Mouse (Mus musculus): ENCODE measurements around the gene Acot4. TPM values are rescaled to one million over a fixed set of nuclear protein-coding genes. Genes with fewer than 3 reads are reported as not detected.
"Not testable (repeated sequence)": the region's sequence is repeated elsewhere in the genome, so short reads cannot be mapped to it uniquely, and the experiment has no call there.

Acot4 gene
- polyA plus RNA-seq, 1 experiment from 2014 or later: 0.11 TPM

DNA sequence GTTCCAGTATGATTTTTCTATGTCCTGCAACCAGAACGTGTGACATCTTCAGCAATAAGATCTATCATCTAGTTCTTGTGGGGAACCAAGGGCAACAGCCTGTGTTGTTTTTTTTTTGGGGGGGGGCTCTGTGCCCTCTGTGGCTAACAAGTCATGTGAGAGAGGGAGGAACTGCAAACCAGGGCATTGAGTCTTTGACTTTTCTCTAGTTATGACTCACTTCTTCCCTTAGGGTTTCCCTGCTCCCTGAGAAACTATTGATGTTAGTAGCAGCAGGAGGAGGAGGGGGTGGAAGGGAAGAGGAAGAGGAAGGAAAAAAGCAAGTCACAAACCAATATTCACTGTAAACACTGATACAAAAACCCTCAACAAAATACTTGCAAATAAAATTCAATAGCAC is 34.3 kb upstream of the Acot4 start:
- ATAC-seq (ENCODE audit: insufficient read depth): no peak
- H3K4me1 ChIP-seq (ENCODE audit: insufficient read depth): 0 out of 2 replicates have a peak, but pooled peaks cover under 1% of the 10 kb centered on the region
- H3K9ac ChIP-seq: no peak overlapping the region
- no peak for TF ChIP-seq CTCF (IDR thresholded peaks at IDR 0.05; ENCODE audit: low read depth)
- H3K4me3 ChIP-seq (ENCODE audit: low read depth, low read length): no peak overlapping the region
- H3K9me3 ChIP-seq (ENCODE audit: low read depth, low read length): peaks cover 6% of the 10 kb centered on the region; the same call in 1 of the 2 replicates
- no peak overlapping the region for H3K27ac ChIP-seq (ENCODE audit: low read depth)
- no peak overlapping the region for H3K4me2 ChIP-seq
- no peak for DNase-seq
- WGBS: 75% methylated on average over 1 of the region's 1 CpGs
- H3K27me3 ChIP-seq (ENCODE audit: insufficient read depth, low read length): no peaks in the 10 kb centered on the region
- H3K36me3 ChIP-seq (ENCODE audit: insufficient read depth): no peaks in the 10 kb centered on the region

DNA sequence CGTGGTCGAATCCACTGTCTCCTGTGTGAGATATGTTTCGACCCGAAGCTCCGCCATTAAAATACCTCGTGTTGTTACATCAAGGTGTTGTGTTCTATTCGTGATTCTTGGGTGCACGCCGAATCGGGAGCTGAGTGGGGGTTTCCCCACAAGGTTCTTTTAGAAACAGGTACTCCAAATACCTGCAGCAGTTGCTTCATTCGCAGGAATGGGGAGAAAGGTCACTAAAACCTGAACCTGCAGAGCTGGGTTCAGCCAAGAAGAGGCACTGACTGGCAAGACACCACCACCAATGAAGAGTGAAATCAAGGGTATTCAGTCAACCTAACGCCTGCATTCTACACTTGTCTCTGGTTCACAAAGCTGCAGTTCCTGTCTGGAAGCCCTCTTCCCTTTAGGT is 29.9 kb upstream of the Acot4 start:
- Histone ChIP-seq H3K27ac (ENCODE audit: low read depth) (peak overlapping the region; percentile 83; the same call in 1 of the 2 replicates), H3K4me2 (no peak overlapping the region; the same call in 1 of the 2 replicates)
- 80% methylated on average over 12 of the region's 12 CpGs for WGBS

DNA sequence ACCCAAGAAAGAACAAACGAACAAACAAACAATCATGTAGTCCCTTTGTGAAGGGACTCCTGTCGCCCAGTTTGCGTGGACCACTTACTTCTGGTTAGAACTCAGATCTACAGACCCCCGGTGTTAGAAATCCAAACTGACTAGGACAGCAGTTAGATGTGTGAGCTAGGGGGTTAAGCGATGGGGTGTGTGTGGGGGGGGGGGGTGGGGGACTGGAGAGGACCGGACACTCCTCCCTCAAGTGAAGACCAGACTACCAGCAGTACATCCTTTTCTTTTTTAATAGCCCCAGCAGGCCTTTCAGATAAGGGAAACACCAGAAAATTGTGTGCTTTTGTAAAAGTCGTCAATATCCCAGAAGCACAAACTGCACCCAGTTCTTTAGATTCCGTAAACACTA is 29.4 kb upstream of the Acot4 start:
- Histone ChIP-seq H3K27ac (ENCODE audit: low read depth) (peak overlapping the region; percentile 83), H3K9ac (peak overlapping the region; percentile 59), H3K36me3 (ENCODE audit: insufficient read depth) (no peaks in the 10 kb centered on the region), H3K4me1 (ENCODE audit: insufficient read depth) (peaks cover 11% of the 10 kb centered on the region), H3K27me3 (ENCODE audit: insufficient read depth, low read length) (no peaks in the 10 kb centered on the region), H3K4me2 (peak overlapping the region; percentile 62), H3K9me3 (ENCODE audit: low read depth, low read length) (no peaks in the 10 kb centered on the region), H3K4me3 (ENCODE audit: low read depth, low read length) (peak overlapping the region; percentile 47)
- no peak for ATAC-seq (ENCODE audit: insufficient read depth)
- DNase-seq: no peak
- TF ChIP-seq CTCF (IDR thresholded peaks at IDR 0.05; ENCODE audit: low read depth): no peak
- 45% methylated on average over 8 of the region's 8 CpGs for WGBS

More for the DNA sequence above, 29.9 kb upstream of the Acot4 start:
- DNase-seq: no peak
- Histone ChIP-seq H3K36me3 (ENCODE audit: insufficient read depth) (no peaks in the 10 kb centered on the region), H3K9ac (no peak overlapping the region; the same call in 1 of the 2 replicates), H3K27me3 (ENCODE audit: insufficient read depth, low read length) (no peaks in the 10 kb centered on the region), H3K9me3 (ENCODE audit: low read depth, low read length) (no peaks in the 10 kb centered on the region), H3K4me3 (ENCODE audit: low read depth, low read length) (no peak overlapping the region), H3K4me1 (ENCODE audit: insufficient read depth) (peaks cover 11% of the 10 kb centered on the region)
- TF ChIP-seq CTCF (IDR thresholded peaks at IDR 0.05; ENCODE audit: low read depth): no peak
- no peak for ATAC-seq (ENCODE audit: insufficient read depth)

DNA sequence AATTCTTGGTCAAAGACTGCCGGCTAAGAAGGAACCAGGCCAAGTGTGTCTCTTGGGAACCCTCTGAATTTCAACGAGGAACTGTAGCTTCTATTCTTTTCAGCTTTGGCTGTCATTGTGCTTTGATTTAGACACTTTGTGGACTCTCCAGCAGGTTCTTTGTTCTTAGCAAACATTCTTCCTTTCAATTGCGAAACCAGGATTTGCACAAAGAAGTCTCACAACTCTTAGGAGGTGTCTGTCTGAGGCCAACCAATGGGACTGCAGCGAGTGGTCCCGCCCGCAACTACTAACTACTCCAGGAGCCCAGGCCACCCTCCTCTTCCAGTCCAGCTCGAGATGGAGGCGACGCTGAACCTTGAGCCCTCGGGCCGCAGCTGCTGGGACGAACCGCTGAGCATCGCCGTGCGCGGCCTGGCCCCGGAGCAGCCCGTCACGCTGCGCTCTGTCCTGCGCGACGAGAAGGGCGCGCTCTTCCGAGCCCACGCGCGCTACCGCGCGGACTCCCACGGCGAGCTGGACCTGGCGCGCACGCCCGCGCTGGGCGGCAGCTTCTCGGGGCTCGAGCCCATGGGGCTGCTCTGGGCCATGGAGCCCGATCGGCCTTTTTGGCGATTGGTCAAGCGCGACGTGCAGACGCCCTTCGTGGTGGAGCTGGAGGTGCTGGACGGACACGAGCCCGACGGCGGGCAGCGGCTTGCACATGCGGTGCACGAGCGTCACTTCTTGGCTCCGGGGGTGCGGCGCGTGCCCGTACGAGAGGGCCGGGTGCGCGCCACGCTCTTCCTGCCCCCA is 28.8 kb upstream of the Acot4 start, which contains the start of gene Acot1:
TSS of gene Acot1 (plus strand) at position 320 of the 795 bp plus-strand sequence.
- H3K27me3 ChIP-seq (ENCODE audit: insufficient read depth, low read length); H3K36me3 ChIP-seq (ENCODE audit: insufficient read depth); H3K9me3 ChIP-seq (ENCODE audit: low read depth, low read length): not testable (repeated sequence)
- peak within 1 kb of the TSS; percentile 59 for H3K9ac ChIP-seq
- DNase-seq (peak; percentile 91), ATAC-seq (ENCODE audit: insufficient read depth) (peak; percentile 98)
- peaks cover 11% of the 10 kb centered on the region for H3K4me1 ChIP-seq (ENCODE audit: insufficient read depth)
- H3K4me2 ChIP-seq: peak within 1 kb of the TSS; percentile 62
- peak within 1 kb of the TSS; percentile 83 for H3K27ac ChIP-seq (ENCODE audit: low read depth)
- H3K4me3 ChIP-seq (ENCODE audit: low read depth, low read length): peak within 1 kb of the TSS; percentile 47
- under 1% methylated on average over 53 of the region's 70 CpGs for WGBS

DNA sequence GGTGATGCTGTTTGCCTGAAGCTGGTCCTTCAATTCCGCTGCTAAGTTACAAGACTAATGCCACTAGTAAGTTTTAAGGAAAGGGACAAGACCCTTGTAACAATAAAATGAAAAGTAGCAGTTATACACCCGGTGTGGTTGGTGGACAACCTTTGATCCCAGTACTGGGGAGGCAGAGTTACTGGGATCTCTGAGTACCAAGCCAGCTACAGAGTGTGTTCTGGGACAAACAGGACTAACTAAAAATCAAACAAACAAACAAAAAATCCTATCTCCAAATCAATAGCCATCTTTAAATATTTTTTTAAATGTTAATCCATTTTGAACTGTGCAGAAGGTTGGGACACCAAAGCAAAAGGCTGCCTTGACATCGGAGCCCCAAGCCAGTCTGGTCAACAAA is 28.0 kb upstream of the Acot4 start:
- ATAC-seq (ENCODE audit: insufficient read depth) (no peak), DNase-seq (no peak)
- H3K4me3 ChIP-seq (ENCODE audit: low read depth, low read length): peak overlapping the region; percentile 47
- H3K4me2 ChIP-seq: peak overlapping the region; percentile 62
- no peak for TF ChIP-seq CTCF (IDR thresholded peaks at IDR 0.05; ENCODE audit: low read depth)
- H3K4me1 ChIP-seq (ENCODE audit: insufficient read depth): peaks cover 11% of the 10 kb centered on the region
- H3K9ac ChIP-seq: peak overlapping the region; percentile 59; the same call in 1 of the 2 replicates
- peaks cover 7% of the 10 kb centered on the region; the same call in 1 of the 2 replicates for H3K36me3 ChIP-seq (ENCODE audit: insufficient read depth)
- H3K9me3 ChIP-seq (ENCODE audit: low read depth, low read length): no peaks in the 10 kb centered on the region
- WGBS: 60% methylated on average over 3 of the region's 3 CpGs
- no peaks in the 10 kb centered on the region for H3K27me3 ChIP-seq (ENCODE audit: insufficient read depth, low read length)
- no peak overlapping the region for H3K27ac ChIP-seq (ENCODE audit: low read depth)

DNA sequence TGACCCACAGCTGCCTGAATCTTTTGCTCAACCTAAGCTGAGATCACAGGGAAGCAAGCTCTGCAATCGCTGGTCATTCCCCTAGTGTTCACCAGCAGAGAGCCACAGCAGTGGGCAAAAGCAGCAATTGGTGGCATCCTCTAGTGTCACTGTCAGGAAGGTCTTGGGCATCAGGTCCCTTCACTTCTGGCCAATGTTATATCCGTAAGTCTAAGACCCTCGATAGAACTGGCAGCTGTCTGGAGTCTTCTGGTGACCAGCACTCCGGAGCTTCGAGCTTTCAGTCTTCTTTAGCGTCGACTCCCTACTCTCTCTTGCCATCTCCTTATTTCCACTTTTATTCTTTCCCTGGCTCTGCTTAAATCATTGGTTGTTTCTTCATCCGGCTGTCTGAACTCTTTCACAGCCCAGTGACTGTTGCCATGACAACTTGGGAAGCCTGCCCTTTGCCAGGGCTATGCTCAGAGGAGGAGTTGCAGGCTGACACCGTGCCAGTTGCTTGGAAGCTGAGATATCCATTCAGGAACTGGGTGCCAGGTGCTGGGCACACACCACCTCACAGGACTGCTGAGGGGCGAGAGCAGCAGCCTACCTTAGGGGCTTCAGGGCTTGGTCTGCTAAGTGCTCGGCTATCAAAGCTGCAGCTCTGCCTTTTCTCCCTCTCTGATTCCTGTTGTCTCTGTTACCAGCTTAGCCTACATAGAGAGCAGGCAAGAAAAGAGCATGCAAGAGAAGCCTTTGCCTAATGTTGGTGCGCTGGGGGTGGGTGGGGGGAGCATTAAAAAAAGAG is 26.7 kb upstream of the Acot4 start:
- Histone ChIP-seq H3K27ac (ENCODE audit: low read depth) (0 out of 2 replicates have a peak overlapping the region, but pooled peaks have one; percentile 58), H3K4me3 (ENCODE audit: low read depth, low read length) (peak overlapping the region; percentile 47; the same call in 1 of the 2 replicates), H3K36me3 (ENCODE audit: insufficient read depth) (peaks cover 12% of the 10 kb centered on the region), H3K9ac (peak overlapping the region; percentile 41), H3K4me2 (peak overlapping the region; percentile 62), H3K4me1 (ENCODE audit: insufficient read depth) (peaks cover 11% of the 10 kb centered on the region), H3K27me3 (ENCODE audit: insufficient read depth, low read length) (no peaks in the 10 kb centered on the region), H3K9me3 (ENCODE audit: low read depth, low read length) (no peaks in the 10 kb centered on the region)
- TF ChIP-seq CTCF (IDR thresholded peaks at IDR 0.05; ENCODE audit: low read depth): 0 out of 2 replicates have a peak, but pooled peaks have one; percentile 13
- DNase-seq (peak; percentile 94), ATAC-seq (ENCODE audit: insufficient read depth) (peak; percentile 56)
- WGBS: 32% methylated on average over 12 of the region's 12 CpGs

Measured in lung, embryonic 14.5 days (tissue).